Mouse (Mus musculus) testis, adult 2 months (tissue): ENCODE results near the gene Tmem107.

Source experiments
- CTCF ChIP-seq: fragments of 200-500 bp; IDR thresholded peaks from 2 replicates; pipeline ENCODE4 v1.5.1; 2012; ENCODE audit warnings: low read depth, mild to moderate bottlenecking, inconsistent platforms, low read length, moderate library complexity; ENCODE audit not compliant: control insufficient read depth, insufficient read depth, insufficient replicate concordance
- POLR2A ChIP-seq: fragments of 200-500 bp; IDR thresholded peaks from 2 replicates; pipeline ENCODE4 v1.6.1; 2012; ENCODE audit warnings: low read depth, mild to moderate bottlenecking, inconsistent platforms, low read length, moderate library complexity; ENCODE audit not compliant: control insufficient read depth

DNA sequence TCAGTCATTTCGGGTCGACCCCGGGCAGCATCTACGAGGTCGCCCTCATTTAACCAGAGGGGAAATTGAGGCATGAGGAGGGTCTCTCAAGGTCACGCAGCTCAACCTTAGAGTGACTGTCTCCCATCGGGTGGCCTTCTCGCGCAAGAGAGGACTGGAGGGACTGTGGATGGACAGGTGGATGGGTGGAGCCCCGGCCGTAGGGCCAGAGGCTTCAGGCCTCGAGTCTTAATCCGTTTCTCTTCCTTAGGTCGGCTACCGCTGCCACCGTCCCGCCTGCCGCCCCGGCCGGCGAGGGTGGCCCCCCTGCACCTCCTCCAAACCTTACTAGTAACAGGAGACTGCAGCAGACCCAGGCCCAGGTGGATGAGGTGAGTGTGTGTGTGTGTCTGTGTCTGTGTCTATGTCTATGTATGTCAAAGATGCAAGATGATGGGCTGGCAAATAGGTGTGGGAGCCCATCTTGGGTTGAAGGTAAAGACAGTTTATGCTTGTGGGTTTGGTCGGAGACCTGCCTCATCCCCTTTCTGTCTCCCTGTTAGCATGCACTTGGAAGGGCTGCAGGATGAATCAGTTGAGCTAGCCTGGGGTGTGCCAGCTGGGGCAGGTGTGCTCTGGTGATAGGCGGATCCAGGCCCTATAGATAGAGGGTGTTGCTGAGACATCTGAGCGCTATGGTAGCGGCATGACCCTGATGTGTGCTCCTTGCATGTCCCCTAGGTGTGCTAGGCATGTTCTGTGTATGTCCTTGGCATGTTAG, 18.4 kb downstream of the Tmem107 start:
- TF ChIP-seq CTCF (peak; percentile 29; the same call in 1 of the 2 replicates), POLR2A (0 out of 2 replicates have a peak, but pooled peaks have one; percentile 12)
